ENCODE assay signal across 24 mouse cellular contexts in genomic region chr7:45420615-45420919, GRCm38 (mm10). TPM values are rescaled to one million over a fixed set of nuclear protein-coding genes. Genes with fewer than 3 reads are reported as not detected.
A peak's percentile ranks its signal among the peaks of the same experiment; 100 is the strongest.
DNase-seq lines count a peak whose midpoint lies in the region; ATAC-seq and TF ChIP-seq lines count a peak whose summit lies in the region.
"Had no signal": no experiment of that assay in that cellular context is flagged by ENCODE, and none has a peak within 500 bp of the region (broad histone marks: within the 10 kb centered on the region; RNA-seq: fewer than 3 reads in every experiment).

TSS of gene Lhb (plus strand) at chr7:45420820.

- H3K36me3 ChIP-seq in heart, embryonic 10.5 days: peaks cover 51% of the 10 kb centered on the region
- H3K36me3 ChIP-seq in kidney, embryonic 16.5 days (ENCODE audit: insufficient read depth, low read length): peaks cover 46% of the 10 kb centered on the region
- peaks cover 0 to 3% of the 10 kb centered on the region in 2 experiments; a peak in 1 of 4 replicates for H3K36me3 ChIP-seq in MEL (ENCODE audit: control insufficient read depth in 1 of 2, insufficient read depth in 2 of 2, low read length in 2 of 2)
- peaks cover 20% of the 10 kb centered on the region for H3K36me3 ChIP-seq in limb, embryonic 11.5 days (ENCODE audit: control insufficient read depth, insufficient read depth, low read length)

- peaks cover 28% of the 10 kb centered on the region for H3K4me1 ChIP-seq in heart, embryonic 10.5 days
- H3K4me1 ChIP-seq in kidney, embryonic 16.5 days (ENCODE audit: insufficient read depth, low read length): peaks cover 17% of the 10 kb centered on the region
- H3K4me1 ChIP-seq in MEL (ENCODE audit: control insufficient read depth in 1 of 2, insufficient read depth in 2 of 2, low read length in 2 of 2): no peaks in the 10 kb centered on the region
- peaks cover 15% of the 10 kb centered on the region; the same call in 1 of the 2 replicates for H3K4me1 ChIP-seq in limb, embryonic 11.5 days (ENCODE audit: control insufficient read depth, insufficient read depth, low read length)

- peak within 1 kb of the TSS; percentile 37; the same call in 1 of the 2 replicates for H3K27ac ChIP-seq in heart, embryonic 10.5 days
- H3K27ac ChIP-seq in kidney, embryonic 16.5 days (ENCODE audit: low read length): no peak within 1 kb of the TSS
- H3K27ac ChIP-seq in MEL (ENCODE audit: control insufficient read depth, low read depth, low read length): no peak within 1 kb of the TSS
- H3K27ac ChIP-seq in limb, embryonic 11.5 days (replicated peaks; ENCODE audit: low read depth, low read length): no peak within 1 kb of the TSS
- H3K27ac ChIP-seq: liver, embryonic 15.5 days; macrophage; midbrain, embryonic 12.5 days had no signal

- 0 out of 2 replicates have a peak, but pooled peaks cover 1% of the 10 kb centered on the region for H3K79me2 ChIP-seq in MEL (ENCODE audit: control insufficient read depth, insufficient read depth, low read length, poor library complexity)

- 62% methylated on average over 6 of the region's 6 CpGs for WGBS in heart, embryonic 10.5 days
- WGBS in kidney, embryonic 16.5 days: 55% methylated on average over 6 of the region's 6 CpGs
- WGBS in limb, embryonic 11.5 days: 53% methylated on average over 6 of the region's 6 CpGs

- TF ChIP-seq POLR2A in MEL (IDR thresholded peaks at IDR 0.05; ENCODE audit: control insufficient read depth in 1 of 2, insufficient read depth in 1 of 2, low read depth in 1 of 2, low read length in 2 of 2, poor library complexity in 1 of 2): no peak

- TF ChIP-seq RAD21 in MEL (IDR thresholded peaks at IDR 0.05; ENCODE audit: low read depth, low read length): no peak

- TF ChIP-seq CTCF in MEL (IDR thresholded peaks at IDR 0.05 in 2 of 3, conservative IDR thresholded peaks at IDR 0.05 in 1 of 3; ENCODE audit: control insufficient read depth in 1 of 3, insufficient read depth in 1 of 3, low read depth in 2 of 3, low read length in 3 of 3, poor library complexity in 1 of 3, severe bottlenecking in 1 of 3): no peak

- H3K4me3 ChIP-seq in heart, embryonic 10.5 days: peak within 1 kb of the TSS; percentile 25
- no peak within 1 kb of the TSS for H3K4me3 ChIP-seq in kidney, embryonic 16.5 days (ENCODE audit: low read length)
- no peak within 1 kb of the TSS for H3K4me3 ChIP-seq in MEL (ENCODE audit: control insufficient read depth in 1 of 2, insufficient read depth in 1 of 2, low read depth in 2 of 2, low read length in 2 of 2)
- H3K4me3 ChIP-seq in limb, embryonic 11.5 days (ENCODE audit: low read depth, low read length): no peak within 1 kb of the TSS
- H3K4me3 ChIP-seq: liver, embryonic 15.5 days; midbrain, embryonic 12.5 days had no signal

- H3K9me3 ChIP-seq in heart, embryonic 10.5 days: no peaks in the 10 kb centered on the region
- H3K9me3 ChIP-seq in kidney, embryonic 16.5 days (ENCODE audit: low read length): no peaks in the 10 kb centered on the region
- no peaks in the 10 kb centered on the region for H3K9me3 ChIP-seq in MEL (replicated peaks; ENCODE audit: insufficient read depth, low read length)
- no peaks in the 10 kb centered on the region for H3K9me3 ChIP-seq in limb, embryonic 11.5 days (ENCODE audit: control insufficient read depth, low read length)
- H3K9me3 ChIP-seq: liver, embryonic 15.5 days; midbrain, embryonic 12.5 days had no signal

- ATAC-seq in kidney, embryonic 16.5 days (ENCODE audit: low FRiP score, low TSS enrichment): no peak
- ATAC-seq in limb, embryonic 11.5 days (ENCODE audit: insufficient number of reproducible peaks, low FRiP score, low TSS enrichment, low read depth): no peak
- no peak for ATAC-seq in activated CD4-positive, CD25-positive, alpha-beta regulatory T cell, adult 4 months
- ATAC-seq: CD4-positive, CD25-positive, alpha-beta regulatory T cell, adult 4 months had no signal

- 0 out of 2 replicates have a peak within 1 kb of the TSS, but pooled peaks have one; percentile 22 for H3K9ac ChIP-seq in kidney, embryonic 16.5 days (replicated peaks; ENCODE audit: low read length)
- H3K9ac ChIP-seq in MEL (ENCODE audit: control insufficient read depth, low read depth, low read length, poor library complexity, severe bottlenecking): no peak within 1 kb of the TSS
- H3K9ac ChIP-seq in limb, embryonic 11.5 days (ENCODE audit: low read length): no peak within 1 kb of the TSS
- H3K9ac ChIP-seq: liver, embryonic 15.5 days; midbrain, embryonic 12.5 days had no signal

- no peak for DNase-seq in heart, embryonic 10.5 days (ENCODE audit: low spot score)
- DNase-seq in heart, adult 11 months: no peak
- DNase-seq in kidney, adult 9 months: no peak
- no peak for DNase-seq in MEL (ENCODE audit: low read depth, low spot score)
- DNase-seq in limb, embryonic 11.5 days (ENCODE audit: low spot score): no peak
- DNase-seq in left cerebral cortex, postnatal 25 days (ENCODE audit: low spot score in 2 of 2): no peak
- DNase-seq: adrenal gland, postnatal 14 days; cerebellum, adult 18-20 months; gastrocnemius, postnatal 14 days; heart, postnatal 4 days; kidney, postnatal 25 days; layer of hippocampus, adult 9-11 months; right cerebral cortex, postnatal 25 days had no signal

- TF ChIP-seq EP300 in MEL (IDR thresholded peaks at IDR 0.05; ENCODE audit: low read depth in 1 of 2, low read length in 2 of 2): no peak

- intact Hi-C loops in left cerebral cortex, postnatal 25 days (cut with DNase I): no loop called here

- H3K4me2 ChIP-seq in kidney, embryonic 16.5 days (replicated peaks; ENCODE audit: low read depth, low read length): no peak within 1 kb of the TSS
- H3K4me2 ChIP-seq in limb, embryonic 11.5 days (ENCODE audit: low read depth, severe bottlenecking): peak within 1 kb of the TSS; percentile 25
- H3K4me2 ChIP-seq: liver, embryonic 15.5 days; midbrain, embryonic 12.5 days had no signal

- H3K27me3 ChIP-seq in heart, embryonic 10.5 days (ENCODE audit: insufficient read depth, poor library complexity, severe bottlenecking): peaks cover 67% of the 10 kb centered on the region
- H3K27me3 ChIP-seq in kidney, embryonic 16.5 days (ENCODE audit: insufficient read depth, low read length): peaks cover 41% of the 10 kb centered on the region
- no peaks in the 10 kb centered on the region for H3K27me3 ChIP-seq in MEL (ENCODE audit: control insufficient read depth in 1 of 2, insufficient read depth in 2 of 2, low read length in 2 of 2)
- H3K27me3 ChIP-seq in limb, embryonic 11.5 days (ENCODE audit: control insufficient read depth, insufficient read depth, low read length): peaks cover 43% of the 10 kb centered on the region

TF ChIP-seq in MEL, 35 proteins besides CTCF, POLR2A, EP300 and RAD21:
- TF ChIP-seq POLR2AphosphoS2 (IDR thresholded peaks at IDR 0.05; ENCODE audit: low read length) (peak; percentile 54; the same call in 1 of the 2 replicates), HCFC1 (IDR thresholded peaks at IDR 0.05; ENCODE audit: low read depth, low read length) (no peak)
TF ChIP-seq in MEL: peak in this region for 1.

RNA-seq across cellular contexts. Expression of gene Lhb, which starts in this region (rescaled TPM):
- not detected in 2 replicates for polyA plus RNA-seq in heart, embryonic 10.5 days (2016; fragmentation: Nextera tagmentation; extraction: Ambion mirVana)
- polyA plus RNA-seq in kidney, embryonic 16.5 days (2015; fragmentation: Nextera tagmentation; extraction: Ambion mirVana): not detected in 2 replicates
- total RNA-seq in MEL (2012; rRNA removed): 0.19 TPM in 1 of 2 replicates, not detected in the other
- under 1 TPM in 1 of 2 experiments, not detected in 1; 0.28 TPM for polyA plus RNA-seq in MEL (2012; ENCODE audit: insufficient read depth in 1 of 2, insufficient read length in 2 of 2, low read depth in 1 of 2, low replicate concordance in 2 of 2, missing spikeins in 1 of 2)
- polyA plus RNA-seq in limb, embryonic 11.5 days (2014; fragmentation: Nextera tagmentation; extraction: Ambion mirVana): not detected in 2 replicates
- not detected for polyA plus RNA-seq in activated CD4-positive, CD25-positive, alpha-beta regulatory T cell, adult 4 months (2017; shearing (Covaris generic))
- not detected for total RNA-seq in left cerebral cortex, postnatal 25 days (2021)
- total RNA-seq: adrenal gland, postnatal 14 days; heart, postnatal 4 days; left cerebral cortex, postnatal 10 days had no signal
- polyA plus RNA-seq: CD4-positive, CD25-positive, alpha-beta regulatory T cell, adult 4 months; forebrain, embryonic 11.5 days; frontal cortex, adult 2 months; heart, embryonic 14.5 days; liver, embryonic 15.5 days; macrophage; midbrain, embryonic 12.5 days; neural tube, embryonic 14.5 days had no signal
